Mouse (Mus musculus): ENCODE measurements around the gene 4930579G24Rik. TPM values are rescaled to one million over a fixed set of nuclear protein-coding genes. Genes with fewer than 3 reads are reported as not detected.

4930579G24Rik gene
- polyA plus RNA-seq, 1 experiment from 2014 or later: 43.5 TPM

DNA sequence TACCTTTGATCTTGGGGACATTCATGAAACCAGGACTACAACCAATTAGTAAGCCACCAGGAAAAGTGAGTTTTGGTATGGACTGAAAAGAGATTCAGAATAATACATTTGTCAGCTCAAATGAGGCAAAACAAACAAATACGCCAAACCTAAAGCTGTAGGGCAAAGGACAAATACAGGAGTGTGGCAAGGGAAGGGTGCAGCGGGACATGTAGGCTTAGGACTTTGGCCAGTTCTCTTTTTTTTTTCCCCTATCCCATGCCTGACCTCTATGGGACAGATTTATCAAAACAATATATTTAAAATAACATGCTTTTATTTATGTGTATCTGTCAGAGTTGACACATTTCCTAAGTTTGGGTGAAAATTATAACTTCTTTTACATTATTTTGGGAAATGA, 19.0 kb upstream of the 4930579G24Rik start:
- no peaks in the 10 kb centered on the region for H3K4me1 ChIP-seq (ENCODE audit: control insufficient read depth, insufficient read depth, low read length)
- no peak overlapping the region for H3K27ac ChIP-seq (replicated peaks; ENCODE audit: low read depth, low read length)
- ATAC-seq (replicated peaks; ENCODE audit: insufficient number of reproducible peaks, low FRiP score, low TSS enrichment, low read depth): no peak
- no peak overlapping the region for H3K4me2 ChIP-seq (ENCODE audit: low read depth, low read length)
- H3K9me3 ChIP-seq (replicated peaks; ENCODE audit: control insufficient read depth, low read length): no peaks in the 10 kb centered on the region
- no peak for DNase-seq (ENCODE audit: low spot score)
- H3K9ac ChIP-seq (replicated peaks; ENCODE audit: low read length): no peak overlapping the region
- H3K36me3 ChIP-seq (replicated peaks; ENCODE audit: control insufficient read depth, insufficient read depth, low read depth, low read length): peaks cover 2% of the 10 kb centered on the region
- 94% methylated on average over 2 of the region's 2 CpGs for WGBS
- H3K4me3 ChIP-seq (ENCODE audit: low read depth, low read length): no peak overlapping the region
- H3K27me3 ChIP-seq (ENCODE audit: control insufficient read depth, insufficient read depth, low read length): no peaks in the 10 kb centered on the region

DNA sequence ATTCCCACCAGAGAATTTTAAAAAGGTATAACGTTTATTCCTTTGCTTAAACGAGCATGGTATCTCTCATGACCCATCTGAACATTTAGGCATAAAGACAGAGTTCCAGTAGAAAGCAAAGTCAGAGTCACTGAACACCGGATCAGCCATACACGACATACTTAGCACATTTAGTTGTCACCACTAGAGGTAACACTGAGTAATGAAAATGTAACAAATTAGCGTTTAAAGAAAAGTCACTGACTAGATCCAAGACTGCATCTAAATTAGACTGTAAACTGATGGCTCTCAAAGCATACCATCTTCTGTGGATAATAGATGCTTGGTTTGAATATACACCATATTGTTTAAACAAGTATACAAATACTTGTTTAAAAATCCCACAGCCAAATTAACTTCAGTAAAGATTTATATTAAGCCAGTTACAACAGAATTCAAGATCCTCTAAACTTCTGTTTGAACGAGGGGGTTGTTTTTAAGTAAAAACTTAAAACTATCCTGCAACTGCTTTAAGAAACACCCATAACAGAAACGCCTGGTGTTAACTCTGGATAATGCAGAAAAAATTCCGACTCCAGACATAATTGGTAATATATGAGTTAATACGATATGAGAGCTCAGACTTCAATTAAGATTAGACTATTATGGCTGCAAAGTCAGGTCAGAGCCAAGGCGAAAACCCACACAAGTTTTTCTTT, 1.2 kb upstream of the 4930579G24Rik start:
- WGBS: 34% methylated on average over 10 of the region's 10 CpGs
- ATAC-seq (replicated peaks; ENCODE audit: insufficient number of reproducible peaks, low FRiP score, low TSS enrichment, low read depth): no peak
- Histone ChIP-seq H3K9ac (replicated peaks; ENCODE audit: low read length) (peak overlapping the region; percentile 64; the same call in 1 of the 2 replicates), H3K4me3 (ENCODE audit: low read depth, low read length) (peak overlapping the region; percentile 70), H3K4me1 (ENCODE audit: control insufficient read depth, insufficient read depth, low read length) (no peaks in the 10 kb centered on the region), H3K9me3 (replicated peaks; ENCODE audit: control insufficient read depth, low read length) (no peaks in the 10 kb centered on the region), H3K27ac (replicated peaks; ENCODE audit: low read depth, low read length) (no peak overlapping the region), H3K36me3 (replicated peaks; ENCODE audit: control insufficient read depth, insufficient read depth, low read depth, low read length) (peaks cover 5% of the 10 kb centered on the region), H3K27me3 (ENCODE audit: control insufficient read depth, insufficient read depth, low read length) (no peaks in the 10 kb centered on the region), H3K4me2 (ENCODE audit: low read depth, low read length) (peak overlapping the region; percentile 83)
- DNase-seq (ENCODE audit: low spot score): peak; percentile 3

DNA sequence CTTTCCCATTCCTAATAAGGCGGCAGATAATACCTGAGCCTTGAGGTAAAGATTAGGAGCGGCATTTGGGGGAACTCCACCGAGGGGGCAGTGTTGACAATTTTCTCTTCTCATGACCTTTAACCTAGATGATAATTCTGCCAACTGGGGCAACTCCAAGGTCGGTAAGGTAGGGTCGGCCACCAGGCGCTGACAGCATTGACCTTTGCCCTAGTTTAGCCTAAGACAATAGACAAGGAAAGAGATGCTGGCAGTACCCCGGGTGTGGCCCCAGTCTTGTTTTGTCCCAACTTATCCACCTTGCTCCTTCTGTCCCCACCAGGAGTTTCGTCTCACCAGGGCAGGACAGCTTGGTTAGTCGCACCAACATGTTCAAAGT, 708 bp upstream of the 4930579G24Rik start:
- H3K27ac ChIP-seq (replicated peaks; ENCODE audit: low read depth, low read length): 0 out of 2 replicates have a peak overlapping the region, but pooled peaks have one; percentile 28
- DNase-seq (ENCODE audit: low spot score) (peak; percentile 29), ATAC-seq (replicated peaks; ENCODE audit: insufficient number of reproducible peaks, low FRiP score, low TSS enrichment, low read depth) (no peak)
- no peaks in the 10 kb centered on the region for H3K4me1 ChIP-seq (ENCODE audit: control insufficient read depth, insufficient read depth, low read length)
- peaks cover 5% of the 10 kb centered on the region for H3K36me3 ChIP-seq (replicated peaks; ENCODE audit: control insufficient read depth, insufficient read depth, low read depth, low read length)
- no peaks in the 10 kb centered on the region for H3K9me3 ChIP-seq (replicated peaks; ENCODE audit: control insufficient read depth, low read length)
- H3K9ac ChIP-seq (replicated peaks; ENCODE audit: low read length): peak overlapping the region; percentile 64
- H3K4me3 ChIP-seq (ENCODE audit: low read depth, low read length): peak overlapping the region; percentile 70
- H3K27me3 ChIP-seq (ENCODE audit: control insufficient read depth, insufficient read depth, low read length): no peaks in the 10 kb centered on the region
- H3K4me2 ChIP-seq (ENCODE audit: low read depth, low read length): peak overlapping the region; percentile 83
- 0% methylated on average over 9 of the region's 9 CpGs for WGBS

DNA sequence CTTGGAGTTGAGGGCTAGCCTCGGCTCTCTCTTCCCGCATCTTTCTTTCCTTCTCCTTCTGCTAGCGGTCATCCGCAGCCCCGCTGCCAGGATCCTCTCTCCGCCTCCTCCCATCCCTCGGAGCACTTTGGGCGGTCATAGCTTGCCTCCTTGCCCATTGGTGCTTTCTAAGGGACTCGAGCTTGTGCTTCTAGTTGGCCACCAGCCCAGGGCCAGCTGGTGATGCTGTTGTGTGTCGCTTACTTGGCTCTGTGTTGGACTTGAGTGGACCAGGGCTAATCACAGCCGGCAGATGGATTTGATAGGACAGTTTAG, 494 bp downstream of the 4930579G24Rik start, which contains the start of gene Etfdh:
Etfdh (minus strand) TSS at position 85 of the 315 bp plus-strand sequence.
- 0 out of 2 replicates have a peak within 1 kb of the TSS, but pooled peaks have one; percentile 28 for H3K27ac ChIP-seq (replicated peaks; ENCODE audit: low read depth, low read length)
- no peaks in the 10 kb centered on the region for H3K9me3 ChIP-seq (replicated peaks; ENCODE audit: control insufficient read depth, low read length)
- peak within 1 kb of the TSS; percentile 70 for H3K4me3 ChIP-seq (ENCODE audit: low read depth, low read length)
- 1% methylated on average over 11 of the region's 11 CpGs for WGBS
- ATAC-seq (replicated peaks; ENCODE audit: insufficient number of reproducible peaks, low FRiP score, low TSS enrichment, low read depth) (peak; percentile 26), DNase-seq (ENCODE audit: low spot score) (peak; percentile 62)
- peak within 1 kb of the TSS; percentile 80 for H3K9ac ChIP-seq (replicated peaks; ENCODE audit: low read length)
- peaks cover 5% of the 10 kb centered on the region for H3K36me3 ChIP-seq (replicated peaks; ENCODE audit: control insufficient read depth, insufficient read depth, low read depth, low read length)
- H3K27me3 ChIP-seq (ENCODE audit: control insufficient read depth, insufficient read depth, low read length): no peaks in the 10 kb centered on the region
- no peaks in the 10 kb centered on the region for H3K4me1 ChIP-seq (ENCODE audit: control insufficient read depth, insufficient read depth, low read length)
- peak within 1 kb of the TSS; percentile 83 for H3K4me2 ChIP-seq (ENCODE audit: low read depth, low read length)

DNA sequence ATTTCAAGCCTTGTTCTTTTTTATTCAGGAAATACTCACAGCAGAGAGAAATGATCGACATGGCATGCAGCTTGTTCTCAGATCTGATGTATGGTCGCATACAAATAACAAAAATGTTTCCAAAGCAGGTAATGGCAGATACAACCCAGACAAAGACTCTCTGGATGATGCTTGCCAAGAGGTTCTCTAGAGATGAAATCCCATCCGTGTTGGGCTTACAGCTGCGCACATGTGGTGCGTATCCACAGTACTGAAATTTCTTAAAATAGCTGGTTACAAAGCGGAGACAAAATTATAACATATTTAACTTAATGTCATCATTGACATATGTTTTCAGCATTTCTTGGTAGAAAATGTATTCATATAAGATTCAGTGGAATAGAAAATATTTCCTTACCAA, 23.2 kb downstream of the 4930579G24Rik start:
- 89% methylated on average over 6 of the region's 6 CpGs for WGBS
- H3K9ac ChIP-seq (replicated peaks; ENCODE audit: low read length): no peak overlapping the region
- no peaks in the 10 kb centered on the region for H3K27me3 ChIP-seq (ENCODE audit: control insufficient read depth, insufficient read depth, low read length)
- H3K4me2 ChIP-seq (ENCODE audit: low read depth, low read length): no peak overlapping the region
- no peaks in the 10 kb centered on the region for H3K9me3 ChIP-seq (replicated peaks; ENCODE audit: control insufficient read depth, low read length)
- no peak for ATAC-seq (replicated peaks; ENCODE audit: insufficient number of reproducible peaks, low FRiP score, low TSS enrichment, low read depth)
- no peaks in the 10 kb centered on the region for H3K4me1 ChIP-seq (ENCODE audit: control insufficient read depth, insufficient read depth, low read length)
- H3K36me3 ChIP-seq (replicated peaks; ENCODE audit: control insufficient read depth, insufficient read depth, low read depth, low read length): no peaks in the 10 kb centered on the region
- H3K4me3 ChIP-seq (ENCODE audit: low read depth, low read length): no peak overlapping the region
- DNase-seq (ENCODE audit: low spot score): no peak
- H3K27ac ChIP-seq (replicated peaks; ENCODE audit: low read depth, low read length): no peak overlapping the region

DNA sequence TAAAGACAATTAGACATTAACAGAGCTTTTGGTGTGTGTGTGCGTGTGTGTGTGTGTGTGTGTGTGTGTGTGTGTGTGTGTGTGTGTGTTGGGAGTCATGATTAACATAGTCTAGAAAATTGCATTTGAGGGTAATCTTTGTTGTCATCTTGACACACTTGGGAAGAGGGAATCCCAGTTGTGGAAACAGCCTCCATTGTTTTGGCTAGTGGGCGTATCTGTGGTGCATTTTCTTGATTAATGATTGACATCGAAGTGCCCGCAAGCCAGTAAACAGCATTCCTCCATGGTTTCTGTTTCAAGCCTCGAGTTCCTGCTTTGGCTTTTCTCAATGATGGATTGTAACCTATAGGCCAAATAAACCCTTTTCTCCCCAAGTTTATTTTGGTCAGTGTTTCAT, 27.8 kb downstream of the 4930579G24Rik start:
- Histone ChIP-seq H3K4me2 (ENCODE audit: low read depth, low read length) (no peak overlapping the region), H3K27me3 (ENCODE audit: control insufficient read depth, insufficient read depth, low read length) (no peaks in the 10 kb centered on the region), H3K9me3 (replicated peaks; ENCODE audit: control insufficient read depth, low read length) (no peaks in the 10 kb centered on the region), H3K4me3 (ENCODE audit: low read depth, low read length) (no peak overlapping the region), H3K27ac (replicated peaks; ENCODE audit: low read depth, low read length) (no peak overlapping the region), H3K4me1 (ENCODE audit: control insufficient read depth, insufficient read depth, low read length) (no peaks in the 10 kb centered on the region), H3K9ac (replicated peaks; ENCODE audit: low read length) (no peak overlapping the region), H3K36me3 (replicated peaks; ENCODE audit: control insufficient read depth, insufficient read depth, low read depth, low read length) (no peaks in the 10 kb centered on the region)
- ATAC-seq (replicated peaks; ENCODE audit: insufficient number of reproducible peaks, low FRiP score, low TSS enrichment, low read depth) (no peak), DNase-seq (ENCODE audit: low spot score) (no peak)
- WGBS: 80% methylated on average over 5 of the region's 5 CpGs

DNA sequence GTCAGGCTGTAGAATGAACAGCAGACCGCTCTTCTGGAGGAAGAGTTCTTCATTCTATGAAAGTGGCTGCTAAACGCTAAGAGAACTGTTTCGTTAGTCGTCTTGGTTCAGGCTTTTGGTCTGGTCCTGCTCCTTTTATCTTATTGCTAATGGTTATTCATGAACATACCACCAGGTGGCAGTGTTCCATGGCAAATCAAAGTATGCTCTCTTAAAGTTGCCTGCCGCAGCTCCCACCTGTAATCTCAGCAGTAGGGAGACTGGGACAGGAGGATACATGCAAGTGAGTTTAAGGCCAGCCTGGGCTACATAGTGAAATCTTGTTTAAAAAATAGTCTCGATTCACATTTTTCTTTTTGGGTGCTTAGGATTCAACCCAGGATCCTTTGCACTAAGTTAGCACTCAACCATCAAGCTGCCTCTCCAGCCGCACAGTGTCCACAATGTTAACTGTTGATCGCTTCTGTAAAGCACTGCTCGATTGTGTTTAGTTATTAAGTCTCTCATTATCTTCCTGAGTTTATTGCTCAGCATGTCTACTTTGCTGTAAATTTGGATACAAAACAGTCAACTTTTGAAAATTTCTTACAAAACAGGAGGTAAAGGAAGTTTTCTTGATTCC, 36.0 kb downstream of the 4930579G24Rik start:
- no peak overlapping the region for H3K27ac ChIP-seq (replicated peaks; ENCODE audit: low read depth, low read length)
- H3K36me3 ChIP-seq (replicated peaks; ENCODE audit: control insufficient read depth, insufficient read depth, low read depth, low read length): no peaks in the 10 kb centered on the region
- ATAC-seq (replicated peaks; ENCODE audit: insufficient number of reproducible peaks, low FRiP score, low TSS enrichment, low read depth) (peak; percentile 75; the same call in 1 of the 2 replicates), DNase-seq (ENCODE audit: low spot score) (peak; percentile 84)
- 39% methylated on average over 9 of the region's 9 CpGs for WGBS
- no peak overlapping the region for H3K4me3 ChIP-seq (ENCODE audit: low read depth, low read length)
- no peaks in the 10 kb centered on the region for H3K27me3 ChIP-seq (ENCODE audit: control insufficient read depth, insufficient read depth, low read length)
- no peaks in the 10 kb centered on the region for H3K9me3 ChIP-seq (replicated peaks; ENCODE audit: control insufficient read depth, low read length)
- no peak overlapping the region for H3K9ac ChIP-seq (replicated peaks; ENCODE audit: low read length)
- no peak overlapping the region for H3K4me2 ChIP-seq (ENCODE audit: low read depth, low read length)
- no peaks in the 10 kb centered on the region for H3K4me1 ChIP-seq (ENCODE audit: control insufficient read depth, insufficient read depth, low read length)

DNA sequence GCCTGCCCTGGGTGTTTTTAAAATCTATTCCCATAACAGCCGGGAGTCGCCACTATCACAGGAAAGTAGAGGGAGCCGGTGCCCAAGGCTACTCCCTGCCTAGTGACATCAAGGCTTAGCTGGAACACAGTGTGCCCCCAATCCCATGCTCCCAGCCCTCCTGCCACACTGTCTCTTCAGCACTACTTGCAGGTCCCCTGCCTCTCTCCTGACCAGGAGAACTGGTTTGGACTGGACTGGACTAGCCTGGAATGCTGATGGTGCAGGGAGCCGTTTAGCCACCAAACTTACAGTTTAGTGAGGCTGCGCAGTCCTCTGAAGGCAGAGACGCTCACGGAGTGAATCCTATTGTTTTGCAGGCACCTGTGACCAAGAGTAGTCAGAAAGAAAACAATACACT, 41.7 kb downstream of the 4930579G24Rik start:
- ATAC-seq (replicated peaks; ENCODE audit: insufficient number of reproducible peaks, low FRiP score, low TSS enrichment, low read depth) (no peak), DNase-seq (ENCODE audit: low spot score) (no peak)
- no peaks in the 10 kb centered on the region for H3K9me3 ChIP-seq (replicated peaks; ENCODE audit: control insufficient read depth, low read length)
- H3K27ac ChIP-seq (replicated peaks; ENCODE audit: low read depth, low read length): no peak overlapping the region
- no peak overlapping the region for H3K4me2 ChIP-seq (ENCODE audit: low read depth, low read length)
- H3K4me1 ChIP-seq (ENCODE audit: control insufficient read depth, insufficient read depth, low read length): no peaks in the 10 kb centered on the region
- no peak overlapping the region for H3K4me3 ChIP-seq (ENCODE audit: low read depth, low read length)
- H3K36me3 ChIP-seq (replicated peaks; ENCODE audit: control insufficient read depth, insufficient read depth, low read depth, low read length): no peaks in the 10 kb centered on the region
- H3K9ac ChIP-seq (replicated peaks; ENCODE audit: low read length): no peak overlapping the region
- WGBS: 83% methylated on average over 7 of the region's 7 CpGs
- H3K27me3 ChIP-seq (ENCODE audit: control insufficient read depth, insufficient read depth, low read length): no peaks in the 10 kb centered on the region

All from embryonic facial prominence, embryonic 11.5 days (tissue).